Mouse (Mus musculus) intestine, embryonic 14.5 days (tissue): ENCODE measurements around the gene Osbpl3. TPM values are rescaled to one million over a fixed set of nuclear protein-coding genes. Genes with fewer than 3 reads are reported as not detected.
A peak's percentile ranks its signal among the peaks of the same experiment; 100 is the strongest.

Experiments
- ATAC-seq: fragments of 200-750 bp; cut with Nextera tagmentation; replicated peaks from 2 replicates; pipeline ENCODE4 v1.8.0; 2017; ENCODE audit warnings: low read depth, moderate number of reproducible peaks, moderate TSS enrichment, moderate library complexity; ENCODE audit not compliant: low FRiP score, low TSS enrichment
- DNase-seq: peaks from one replicate; pipeline ENCODE4 v3.0.0-alpha.2; 2018; ENCODE audit warnings: low spot score
- H3K27ac ChIP-seq: fragments of 300-500 bp; sonication (generic); 2 replicates; pipeline ENCODE4 v1.5.1; 2014; ENCODE audit warnings: low read depth, mild to moderate bottlenecking, control low read depth
- H3K27me3 ChIP-seq: fragments of 300-500 bp; sonication (generic); replicated peaks from 2 replicates; pipeline ENCODE4 v1.6.1; 2014; ENCODE audit warnings: low read length, control low read depth; ENCODE audit not compliant: control insufficient read depth, insufficient read depth
- H3K36me3 ChIP-seq: fragments of 300-500 bp; sonication (generic); 2 replicates; pipeline ENCODE4 v1.6.1; 2014; ENCODE audit warnings: low read length, control low read depth; ENCODE audit not compliant: control insufficient read depth, insufficient read depth
- H3K4me1 ChIP-seq: fragments of 300-500 bp; sonication (generic); replicated peaks from 2 replicates; pipeline ENCODE4 v1.6.1; 2014; ENCODE audit warnings: low read length, control low read depth, mixed read lengths; ENCODE audit not compliant: control insufficient read depth, insufficient read depth
- H3K4me2 ChIP-seq: fragments of 300-500 bp; sonication (generic); 2 replicates; pipeline ENCODE4 v1.6.1; 2014; ENCODE audit warnings: low read length
- H3K4me3 ChIP-seq: fragments of 300-500 bp; sonication (generic); 2 replicates; pipeline ENCODE4 v1.5.1; 2014; ENCODE audit warnings: low read depth, low read length, control low read depth, mixed read lengths
- H3K9ac ChIP-seq: fragments of 300-500 bp; sonication (generic); 2 replicates; pipeline ENCODE4 v1.6.1; 2014; ENCODE audit warnings: mild to moderate bottlenecking, low read length
- H3K9me3 ChIP-seq: fragments of 300-500 bp; sonication (generic); 2 replicates; pipeline ENCODE4 v1.6.1; 2016; ENCODE audit warnings: low read length, control low read depth; ENCODE audit not compliant: control insufficient read depth
- WGBS: fragments of 180-500 bp; shearing (Covaris S2); extraction: QIAGEN DNeasy Blood & Tissue Kit; methylation state at CpG from one replicate; pipeline ENCODE4 v1.1.7; 2014; 5-methylcytosine and 5-hydroxymethylcytosine counted together
- polyA plus RNA-seq: library from polyadenylated mRNA; unstranded; fragments of >200 nt; fragmentation: Nextera tagmentation; extraction: Ambion mirVana; gene quantifications from 2 replicates; pipeline ENCODE4 v1.2.1, GENCODE M21; 2014

The Osbpl3 gene
- polyA plus RNA-seq, 1 experiment from 2014 or later = 10.1 TPM

DNA sequence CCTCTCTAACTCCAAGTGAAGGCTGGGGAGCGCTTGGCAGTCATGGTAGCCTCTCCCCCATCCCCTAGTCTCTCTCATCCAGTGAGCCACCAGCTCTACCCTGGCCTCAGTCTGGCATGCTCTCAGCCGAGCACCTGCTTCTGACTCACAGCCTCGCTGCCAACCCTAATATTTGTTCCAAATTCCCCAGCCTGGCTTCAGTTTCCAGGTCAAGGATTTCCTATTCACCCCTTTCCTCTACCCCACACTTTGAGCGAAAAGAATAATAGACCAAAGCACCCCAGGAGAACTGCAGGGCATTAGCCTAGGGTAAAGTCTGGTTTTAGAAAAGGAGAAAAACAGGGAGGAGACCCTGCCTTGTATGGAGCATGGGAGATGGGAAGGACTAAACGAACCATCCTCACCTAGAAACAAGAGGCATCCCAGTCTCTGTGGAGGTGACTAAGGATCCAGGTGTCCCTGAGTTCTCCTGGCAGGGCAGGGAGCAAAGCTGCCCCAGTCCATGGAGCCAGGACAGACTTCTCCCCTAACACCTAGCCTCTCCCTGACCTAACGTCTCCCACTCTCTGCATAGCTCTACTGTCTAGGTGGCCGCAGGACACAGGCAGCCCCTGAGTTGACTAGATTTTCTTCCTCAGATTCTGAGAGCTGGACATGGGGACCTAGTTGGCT lies 60.2 kb downstream of the Osbpl3 start:
- Histone ChIP-seq H3K27ac (no peak overlapping the region), H3K27me3 (no peaks in the 10 kb centered on the region), H3K36me3 (no peaks in the 10 kb centered on the region), H3K9me3 (no peaks in the 10 kb centered on the region), H3K9ac (no peak overlapping the region), H3K4me1 (0 out of 2 replicates have a peak, but pooled peaks cover 7% of the 10 kb centered on the region), H3K4me3 (no peak overlapping the region), H3K4me2 (no peak overlapping the region)
- DNase-seq (no peak), ATAC-seq (no peak)
- WGBS = 64% methylated on average over 7 of the region's 7 CpGs

DNA sequence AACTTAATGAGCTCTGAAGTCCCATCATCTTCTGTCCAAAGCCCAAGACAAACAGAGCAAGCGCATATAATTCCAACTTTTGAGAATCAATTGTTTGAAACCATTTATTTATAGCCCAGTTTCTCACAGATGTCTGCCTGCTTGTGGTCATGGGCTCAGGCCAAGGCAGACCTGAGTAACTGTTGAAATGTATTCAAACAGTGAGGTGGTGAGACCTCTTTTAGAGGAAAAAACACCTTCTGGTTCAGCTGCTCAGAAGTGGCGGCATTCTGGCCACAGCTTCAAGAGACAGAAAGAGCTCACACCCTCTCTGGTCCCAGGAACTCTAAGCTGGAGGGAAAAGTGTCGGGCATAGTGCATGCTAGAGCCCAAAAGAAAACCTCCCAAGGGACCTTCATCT lies 61.6 kb downstream of the Osbpl3 start:
- ATAC-seq (no peak), DNase-seq (no peak)
- Histone ChIP-seq H3K36me3 (no peaks in the 10 kb centered on the region), H3K9ac (no peak overlapping the region), H3K4me1 (0 out of 2 replicates have a peak, but pooled peaks cover 7% of the 10 kb centered on the region), H3K4me3 (no peak overlapping the region), H3K27ac (no peak overlapping the region), H3K27me3 (no peaks in the 10 kb centered on the region), H3K9me3 (no peaks in the 10 kb centered on the region), H3K4me2 (no peak overlapping the region)
- 70% methylated on average over 3 of the region's 3 CpGs for WGBS

DNA sequence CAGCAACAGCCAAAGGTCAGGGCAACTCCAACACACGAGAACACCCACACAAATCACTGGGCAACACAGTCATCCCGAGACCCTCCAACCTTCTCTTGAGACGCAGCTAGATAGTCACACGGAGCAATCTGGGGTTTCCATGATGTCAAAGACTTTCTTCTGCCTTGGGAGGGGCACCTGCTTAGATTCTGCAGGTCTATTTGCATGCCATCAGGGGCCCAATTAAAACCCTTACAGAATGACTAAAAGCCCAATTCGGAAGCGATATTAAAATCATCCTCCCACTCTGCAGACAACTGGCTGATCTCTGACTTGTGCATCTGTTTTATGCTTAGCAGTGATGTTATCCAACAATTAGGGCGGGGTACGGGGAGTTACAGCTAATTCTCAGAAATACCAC lies 62.0 kb downstream of the Osbpl3 start:
- no peaks in the 10 kb centered on the region for H3K36me3 ChIP-seq

DNA sequence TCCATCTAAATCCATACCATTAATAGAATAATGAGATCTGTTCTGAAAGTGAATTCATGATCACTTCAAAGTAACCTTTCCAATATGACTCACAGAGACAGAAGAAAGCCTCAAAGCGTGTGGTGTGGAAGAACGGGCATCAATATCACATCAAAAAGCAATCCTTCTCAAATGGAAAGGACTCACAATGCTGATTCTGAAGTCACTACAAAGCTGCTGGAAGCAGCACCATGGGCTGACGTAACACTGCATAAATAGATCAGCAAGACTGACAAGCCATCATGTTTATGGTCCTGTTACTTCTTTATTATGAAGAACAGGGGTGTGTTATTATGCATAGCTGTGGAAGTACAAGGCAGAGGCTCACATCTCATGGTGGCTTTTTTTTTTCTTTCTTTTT lies 64.0 kb downstream of the Osbpl3 start:
- Histone ChIP-seq H3K4me1 (0 out of 2 replicates have a peak, but pooled peaks cover 7% of the 10 kb centered on the region), H3K9me3 (no peaks in the 10 kb centered on the region), H3K4me2 (no peak overlapping the region), H3K27ac (no peak overlapping the region), H3K36me3 (no peaks in the 10 kb centered on the region), H3K4me3 (no peak overlapping the region), H3K27me3 (no peaks in the 10 kb centered on the region), H3K9ac (no peak overlapping the region)
- WGBS = 91% methylated on average over 3 of the region's 3 CpGs
- no peak for ATAC-seq
- DNase-seq = no peak

More for the DNA sequence above, 62.0 kb downstream of the Osbpl3 start:
- H3K27ac ChIP-seq = no peak overlapping the region
- no peak overlapping the region for H3K9ac ChIP-seq
- no peaks in the 10 kb centered on the region for H3K9me3 ChIP-seq
- no peak overlapping the region for H3K4me2 ChIP-seq
- H3K4me3 ChIP-seq = no peak overlapping the region
- H3K4me1 ChIP-seq = 0 out of 2 replicates have a peak, but pooled peaks cover 7% of the 10 kb centered on the region
- no peak for ATAC-seq
- no peak for DNase-seq
- no peaks in the 10 kb centered on the region for H3K27me3 ChIP-seq
- 68% methylated on average over 8 of the region's 8 CpGs for WGBS

DNA sequence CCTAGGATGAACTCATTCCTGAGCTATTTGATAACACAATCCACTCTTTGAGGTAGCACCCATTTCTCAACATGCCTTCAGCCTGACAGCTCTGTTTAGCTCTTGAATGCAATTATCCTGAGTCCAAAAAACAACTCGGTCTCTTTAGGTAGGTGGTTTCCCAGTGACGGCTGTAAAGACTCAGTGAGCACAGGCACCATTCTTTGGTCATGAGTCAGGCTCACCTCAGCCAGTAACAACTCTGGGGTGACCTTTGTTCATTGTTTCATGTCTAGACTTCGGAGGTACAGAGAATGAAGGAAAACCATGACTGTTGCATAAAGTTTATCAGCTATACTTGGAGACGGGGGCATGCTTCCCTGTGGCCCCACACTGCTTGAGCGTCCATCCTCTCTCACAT lies 65.7 kb downstream of the Osbpl3 start:
- H3K9me3 ChIP-seq = no peaks in the 10 kb centered on the region
- no peak overlapping the region for H3K9ac ChIP-seq
- no peak overlapping the region for H3K4me3 ChIP-seq
- H3K27ac ChIP-seq = no peak overlapping the region
- H3K27me3 ChIP-seq = no peaks in the 10 kb centered on the region
- H3K36me3 ChIP-seq = no peaks in the 10 kb centered on the region
- 54% methylated on average over 5 of the region's 5 CpGs for WGBS
- ATAC-seq = no peak
- DNase-seq = no peak
- H3K4me1 ChIP-seq = 0 out of 2 replicates have a peak, but pooled peaks cover 3% of the 10 kb centered on the region
- H3K4me2 ChIP-seq = no peak overlapping the region

DNA sequence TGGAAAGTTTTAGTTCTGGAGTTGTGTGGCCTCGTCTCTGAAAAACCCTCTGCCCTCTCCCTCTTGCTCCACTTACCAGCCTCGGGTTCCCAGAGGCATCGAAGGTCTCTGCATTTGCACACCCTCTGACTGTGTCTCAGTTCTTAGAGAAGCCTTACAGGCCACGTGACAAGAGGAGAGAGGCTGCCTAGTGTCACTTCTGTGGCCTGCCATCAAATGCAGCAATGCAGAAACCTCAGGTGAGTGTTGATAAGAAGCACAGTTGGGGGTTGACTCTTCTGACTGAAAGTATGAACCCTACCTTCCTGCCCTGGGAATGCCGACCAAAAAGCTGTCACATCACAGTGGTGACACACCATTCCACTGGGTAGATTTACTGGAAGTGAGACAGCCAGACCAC lies 68.4 kb downstream of the Osbpl3 start:
- no peak for ATAC-seq
- 56% methylated on average over 5 of the region's 5 CpGs for WGBS

DNA sequence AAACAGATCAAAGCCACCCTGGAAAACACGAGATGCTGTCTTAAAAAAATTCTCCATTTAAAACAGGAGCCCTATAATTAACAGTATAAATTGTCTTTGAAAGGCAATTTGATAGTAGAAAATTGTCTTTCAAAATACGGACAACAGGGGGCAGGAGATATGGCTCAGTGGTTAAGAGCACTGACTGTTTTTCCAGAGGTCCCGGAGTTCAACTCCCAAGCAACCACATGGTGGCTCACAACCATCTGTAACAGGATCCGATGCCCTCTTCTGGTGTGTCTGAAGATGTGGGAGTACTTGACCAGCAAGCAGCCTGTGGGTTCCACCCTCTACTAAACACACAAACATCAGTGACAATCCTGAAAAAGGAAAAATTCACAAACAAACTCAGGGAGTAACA lies 69.5 kb downstream of the Osbpl3 start:
- no peak for DNase-seq
- H3K9me3 ChIP-seq = no peaks in the 10 kb centered on the region
- ATAC-seq = no peak
- H3K36me3 ChIP-seq = no peaks in the 10 kb centered on the region
- 89% methylated on average over 4 of the region's 4 CpGs for WGBS
- peaks cover 12% of the 10 kb centered on the region for H3K4me1 ChIP-seq
- H3K27me3 ChIP-seq = no peaks in the 10 kb centered on the region
- no peak overlapping the region for H3K9ac ChIP-seq
- H3K4me3 ChIP-seq = no peak overlapping the region
- no peak overlapping the region for H3K27ac ChIP-seq
- no peak overlapping the region for H3K4me2 ChIP-seq

More for the DNA sequence above, 68.4 kb downstream of the Osbpl3 start:
- no peak overlapping the region for H3K4me3 ChIP-seq
- no peak for DNase-seq
- 0 out of 2 replicates have a peak, but pooled peaks cover under 1% of the 10 kb centered on the region for H3K4me1 ChIP-seq
- H3K36me3 ChIP-seq = no peaks in the 10 kb centered on the region
- H3K27ac ChIP-seq = no peak overlapping the region
- no peak overlapping the region for H3K9ac ChIP-seq
- no peaks in the 10 kb centered on the region for H3K27me3 ChIP-seq
- no peak overlapping the region for H3K4me2 ChIP-seq
- H3K9me3 ChIP-seq = no peaks in the 10 kb centered on the region

DNA sequence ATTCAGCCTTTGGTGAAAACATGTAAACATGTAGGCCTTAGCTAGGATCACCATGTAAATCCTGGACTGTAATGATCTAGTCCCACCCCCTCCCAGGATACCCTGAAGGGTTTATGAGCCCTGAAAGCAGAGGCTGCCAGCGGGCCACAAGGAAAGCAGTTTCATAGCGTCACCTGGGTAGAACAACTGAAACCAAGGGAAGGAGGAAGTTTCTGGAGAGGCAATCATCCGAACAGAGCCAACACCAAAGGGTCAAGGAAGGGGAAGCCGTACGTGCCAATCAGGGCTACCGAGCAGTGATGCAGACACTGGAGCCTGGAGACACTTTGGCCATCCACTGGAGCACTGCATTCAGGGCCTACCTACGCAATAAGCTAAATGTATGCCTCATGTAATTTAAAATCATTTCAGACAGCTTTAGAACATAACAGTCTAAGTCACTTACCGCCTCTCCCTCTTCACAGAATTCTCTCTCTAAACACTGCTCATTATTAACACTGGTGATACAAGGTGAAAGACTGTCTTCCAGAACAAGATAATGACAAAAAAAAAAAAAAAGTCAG lies 70.5 kb downstream of the Osbpl3 start:
- WGBS = 90% methylated on average over 8 of the region's 8 CpGs
- Histone ChIP-seq H3K36me3 (no peaks in the 10 kb centered on the region), H3K27ac (no peak overlapping the region), H3K9ac (no peak overlapping the region), H3K27me3 (no peaks in the 10 kb centered on the region), H3K4me2 (no peak overlapping the region), H3K4me1 (peaks cover 12% of the 10 kb centered on the region), H3K9me3 (no peaks in the 10 kb centered on the region), H3K4me3 (no peak overlapping the region)
- ATAC-seq = no peak
- no peak for DNase-seq

DNA sequence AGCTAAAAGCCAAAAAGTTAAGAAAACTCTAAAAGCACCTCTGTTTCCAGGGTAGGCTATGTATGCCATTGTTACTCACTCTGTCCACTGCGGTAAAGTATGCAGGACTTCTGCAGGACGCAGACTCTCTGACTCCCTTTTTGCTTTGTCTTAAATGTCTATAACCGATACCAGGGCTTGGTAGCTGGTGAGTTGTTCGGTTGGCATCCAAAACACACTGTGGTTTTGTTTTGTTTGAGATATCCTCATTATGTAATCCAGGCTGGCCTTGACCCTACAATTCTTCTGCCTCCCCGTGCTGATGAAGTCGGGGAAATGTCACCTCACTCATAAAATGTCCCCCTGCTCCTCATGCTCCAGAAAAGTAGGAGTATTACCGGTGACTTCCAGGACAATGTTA lies 73.3 kb downstream of the Osbpl3 start:
- 87% methylated on average over 7 of the region's 7 CpGs for WGBS
- Histone ChIP-seq H3K27me3 (no peaks in the 10 kb centered on the region), H3K4me1 (peaks cover 19% of the 10 kb centered on the region), H3K4me3 (no peak overlapping the region), H3K27ac (peak overlapping the region; percentile 38; the same call in 1 of the 2 replicates), H3K36me3 (no peaks in the 10 kb centered on the region), H3K9ac (no peak overlapping the region), H3K9me3 (no peaks in the 10 kb centered on the region), H3K4me2 (peak overlapping the region; percentile 37; the same call in 1 of the 2 replicates)
- ATAC-seq (no peak), DNase-seq (no peak)
